Mouse (Mus musculus): Measurements from ENCODE around the gene Gm28308.

GRCm38 (mm10) chr6:52241001-52241621 is 28.0 kb upstream of the Gm28308 start:
- TF ChIP-seq POLR2A (IDR thresholded peaks at IDR 0.05; ENCODE audit: low read depth, low read length) (no peak), CTCF (IDR thresholded peaks at IDR 0.05; ENCODE audit: extremely low read depth, insufficient read depth, insufficient read length, insufficient replicate concordance) (no peak)
